Mouse (Mus musculus): Measurements from ENCODE around the gene Smpdl3a. TPM values are rescaled to one million over a fixed set of nuclear protein-coding genes. Genes with fewer than 3 reads are reported as not detected.

The Smpdl3a gene
- 167 and 190 TPM in 2 replicates for polyA plus RNA-seq (2012; rRNA removed)

- Histone ChIP-seq H3K4me1 (ENCODE audit: control insufficient read depth, insufficient read depth, low read length) (peaks cover 7% of the 10 kb centered on the region; the same call in 1 of the 2 replicates), H3K4me3 (replicated peaks; ENCODE audit: extremely low read depth, low read depth, low read length) (peak within 1 kb of the TSS; percentile 73)
- no peak for TF ChIP-seq CTCF (IDR thresholded peaks at IDR 0.05; ENCODE audit: insufficient read depth, low read length)
- no peak for TF ChIP-seq POLR2A (IDR thresholded peaks at IDR 0.05; ENCODE audit: borderline replicate concordance, extremely low read depth, low read depth, low read length)
- WGBS = 68% methylated on average over 7 of the region's 7 CpGs
- no peak for DNase-seq
These were observed at the start of gene Smpdl3a for GRCm38 (mm10) chr10:57794018-57794417. Gene Smpdl3a, plus strand, starts transcription at chr10:57794335.

GRCm38 (mm10) chr10:57745452-57745851 lies 48.7 kb upstream of the Smpdl3a start:
- no peak overlapping the region for H3K4me3 ChIP-seq (replicated peaks; ENCODE audit: extremely low read depth, low read depth, low read length)
- no peak for DNase-seq
- TF ChIP-seq CTCF (IDR thresholded peaks at IDR 0.05; ENCODE audit: insufficient read depth, low read length) (no peak), POLR2A (IDR thresholded peaks at IDR 0.05; ENCODE audit: borderline replicate concordance, extremely low read depth, low read depth, low read length) (no peak)
- no peaks in the 10 kb centered on the region; the same call in 1 of the 2 replicates for H3K4me1 ChIP-seq (ENCODE audit: control insufficient read depth, insufficient read depth, low read length)

- H3K4me1 ChIP-seq (ENCODE audit: control insufficient read depth, insufficient read depth, low read length) = no peaks in the 10 kb centered on the region; the same call in 1 of the 2 replicates
- TF ChIP-seq CTCF (IDR thresholded peaks at IDR 0.05; ENCODE audit: insufficient read depth, low read length) = no peak
- no peak for TF ChIP-seq POLR2A (IDR thresholded peaks at IDR 0.05; ENCODE audit: borderline replicate concordance, extremely low read depth, low read depth, low read length)
- no peak for DNase-seq
- no peak overlapping the region for H3K4me3 ChIP-seq (replicated peaks; ENCODE audit: extremely low read depth, low read depth, low read length)
These were observed 47.0 kb upstream of the Smpdl3a start for GRCm38 (mm10) chr10:57747127-57747526.

GRCm38 (mm10) chr10:57753343-57753742 lies 40.8 kb upstream of the Smpdl3a start:
- 85% methylated on average over 1 of the region's 1 CpGs for whole genome bisulfite sequencing
- Histone ChIP-seq H3K4me1 (ENCODE audit: control insufficient read depth, insufficient read depth, low read length) (no peaks in the 10 kb centered on the region; the same call in 1 of the 2 replicates), H3K4me3 (replicated peaks; ENCODE audit: extremely low read depth, low read depth, low read length) (no peak overlapping the region)
- DNase-seq = no peak
- no peak for TF ChIP-seq CTCF (IDR thresholded peaks at IDR 0.05; ENCODE audit: insufficient read depth, low read length)
- no peak for TF ChIP-seq POLR2A (IDR thresholded peaks at IDR 0.05; ENCODE audit: borderline replicate concordance, extremely low read depth, low read depth, low read length)

- no peak overlapping the region for H3K4me3 ChIP-seq (replicated peaks; ENCODE audit: extremely low read depth, low read depth, low read length)
- no peak for DNase-seq
- no peak for TF ChIP-seq CTCF (IDR thresholded peaks at IDR 0.05; ENCODE audit: insufficient read depth, low read length)
- 73% methylated on average over 2 of the region's 2 CpGs for WGBS
- H3K4me1 ChIP-seq (ENCODE audit: control insufficient read depth, insufficient read depth, low read length) = no peaks in the 10 kb centered on the region
These were observed 38.9 kb upstream of the Smpdl3a start for GRCm38 (mm10) chr10:57755201-57755736.

GRCm38 (mm10) chr10:57758999-57759398 lies 35.1 kb upstream of the Smpdl3a start:
- 88% methylated on average over 2 of the region's 2 CpGs for WGBS
- DNase-seq = no peak
- Histone ChIP-seq H3K4me3 (replicated peaks; ENCODE audit: extremely low read depth, low read depth, low read length) (no peak overlapping the region), H3K4me1 (ENCODE audit: control insufficient read depth, insufficient read depth, low read length) (no peaks in the 10 kb centered on the region)
- no peak for TF ChIP-seq POLR2A (IDR thresholded peaks at IDR 0.05; ENCODE audit: borderline replicate concordance, extremely low read depth, low read depth, low read length)
- TF ChIP-seq CTCF (IDR thresholded peaks at IDR 0.05; ENCODE audit: insufficient read depth, low read length) = no peak

GRCm38 (mm10) chr10:57760694-57761093 lies 33.4 kb upstream of the Smpdl3a start:
- Histone ChIP-seq H3K4me3 (replicated peaks; ENCODE audit: extremely low read depth, low read depth, low read length) (no peak overlapping the region), H3K4me1 (ENCODE audit: control insufficient read depth, insufficient read depth, low read length) (no peaks in the 10 kb centered on the region)
- DNase-seq = no peak
- no peak for TF ChIP-seq CTCF (IDR thresholded peaks at IDR 0.05; ENCODE audit: insufficient read depth, low read length)
- no peak for TF ChIP-seq POLR2A (IDR thresholded peaks at IDR 0.05; ENCODE audit: borderline replicate concordance, extremely low read depth, low read depth, low read length)
- WGBS = 45% methylated on average over 3 of the region's 3 CpGs

GRCm38 (mm10) chr10:57763044-57763443 lies 31.1 kb upstream of the Smpdl3a start:
- no peaks in the 10 kb centered on the region for H3K4me1 ChIP-seq (ENCODE audit: control insufficient read depth, insufficient read depth, low read length)
- H3K4me3 ChIP-seq (replicated peaks; ENCODE audit: extremely low read depth, low read depth, low read length) = no peak overlapping the region
- no peak for TF ChIP-seq POLR2A (IDR thresholded peaks at IDR 0.05; ENCODE audit: borderline replicate concordance, extremely low read depth, low read depth, low read length)
- no peak for TF ChIP-seq CTCF (IDR thresholded peaks at IDR 0.05; ENCODE audit: insufficient read depth, low read length)
- DNase-seq = no peak
- 7% methylated on average over 1 of the region's 1 CpGs for whole genome bisulfite sequencing

- Histone ChIP-seq H3K4me3 (replicated peaks; ENCODE audit: extremely low read depth, low read depth, low read length) (no peak overlapping the region), H3K4me1 (ENCODE audit: control insufficient read depth, insufficient read depth, low read length) (no peaks in the 10 kb centered on the region)
- TF ChIP-seq CTCF (IDR thresholded peaks at IDR 0.05; ENCODE audit: insufficient read depth, low read length) = no peak
- TF ChIP-seq POLR2A (IDR thresholded peaks at IDR 0.05; ENCODE audit: borderline replicate concordance, extremely low read depth, low read depth, low read length) = no peak
- 53% methylated on average over 13 of the region's 13 CpGs for WGBS
- no peak for DNase-seq
These were observed 10.6 kb upstream of the Smpdl3a start for GRCm38 (mm10) chr10:57783289-57784130.
